ENCODE assay signal across 8 mouse cellular contexts in the genomic region with DNA sequence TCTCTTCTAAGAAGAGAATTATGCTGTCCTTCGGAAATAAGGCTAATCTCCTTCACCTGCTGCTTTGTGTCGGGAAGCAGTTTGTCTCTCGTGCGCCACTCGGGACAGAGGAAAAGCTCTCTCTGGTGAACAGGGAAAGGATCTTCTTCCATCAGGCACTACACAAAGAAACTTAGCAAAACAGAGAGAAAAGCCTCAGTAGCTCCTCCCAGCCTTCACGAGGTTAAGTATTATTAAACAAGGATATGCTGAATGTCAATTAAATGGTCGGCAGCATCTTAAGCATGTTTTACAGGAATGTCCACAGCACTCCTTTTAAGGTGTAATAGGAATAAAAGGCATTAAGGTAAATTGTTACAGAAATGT. TPM values are rescaled to one million over a fixed set of nuclear protein-coding genes. Genes with fewer than 3 reads are reported as not detected.
DNase-seq lines count a peak whose midpoint lies in the region; ATAC-seq and TF ChIP-seq lines count a peak whose summit lies in the region.

No protein-coding gene starts in this region.

- intact Hi-C loops in heart, adult 2 months (cut with DNase I), result no loop called here
- intact Hi-C loops in heart, postnatal 25 days (cut with DNase I), result loop anchor here (5.0 kb wide), 1 partner anchor 128 kb away; a partner anchor contains a TSS
- intact Hi-C loops in gastrocnemius, postnatal 14 days (cut with DNase I; ENCODE audit: low total_unique reads), result no loop called here

- no peak for TF ChIP-seq CTCF in heart, adult 2 months (IDR thresholded peaks at IDR 0.05)

- peak overlapping the region; percentile 75 for H3K9ac ChIP-seq in heart, adult 2 months (ENCODE audit: low read depth, low read length)
- H3K9ac ChIP-seq in forebrain, embryonic 13.5 days, result peak overlapping the region; percentile 86
- peak overlapping the region; percentile 15; the same call in 1 of the 2 replicates for H3K9ac ChIP-seq in liver, embryonic 15.5 days

- no peaks in the 10 kb centered on the region for H3K27me3 ChIP-seq in heart, adult 2 months (ENCODE audit: control insufficient read depth, insufficient read depth, low read length)
- no peaks in the 10 kb centered on the region; the same call in 1 of the 2 replicates for H3K27me3 ChIP-seq in forebrain, embryonic 13.5 days
- peaks cover 11% of the 10 kb centered on the region; the same call in 1 of the 2 replicates for H3K27me3 ChIP-seq in liver, embryonic 15.5 days

- peak; percentile 12 for ATAC-seq in CD4-positive, CD25-positive, alpha-beta regulatory T cell, adult 4 months
- ATAC-seq in forebrain, embryonic 13.5 days, result no peak
- no peak for ATAC-seq in liver, embryonic 15.5 days (ENCODE audit: insufficient read depth)

- H3K4me3 ChIP-seq in heart, adult 2 months, result peak overlapping the region; percentile 98
- peak overlapping the region; percentile 80 for H3K4me3 ChIP-seq in forebrain, embryonic 13.5 days
- H3K4me3 ChIP-seq in liver, embryonic 15.5 days (replicated peaks), result peak overlapping the region; percentile 78

- under 1% methylated on average over 7 of the region's 7 CpGs for WGBS in heart, adult 2 months
- WGBS in forebrain, embryonic 13.5 days, result under 1% methylated on average over 7 of the region's 7 CpGs
- under 1% methylated on average over 7 of the region's 7 CpGs for WGBS in liver, embryonic 15.5 days (ENCODE audit: insufficient replicate concordance)

- H3K4me2 ChIP-seq in forebrain, embryonic 13.5 days, result peak overlapping the region; percentile 77
- peak overlapping the region; percentile 95 for H3K4me2 ChIP-seq in liver, embryonic 15.5 days

- no peak for TF ChIP-seq POLR2A in heart, adult 2 months (IDR thresholded peaks at IDR 0.05; ENCODE audit: insufficient read depth, low read depth, low read length)

- no peaks in the 10 kb centered on the region for H3K9me3 ChIP-seq in forebrain, embryonic 13.5 days (replicated peaks)
- no peaks in the 10 kb centered on the region for H3K9me3 ChIP-seq in liver, embryonic 15.5 days (replicated peaks)

- no peaks in the 10 kb centered on the region; the same call in 1 of the 2 replicates for H3K4me1 ChIP-seq in heart, adult 2 months (ENCODE audit: control insufficient read depth, insufficient read depth, low read length)
- H3K4me1 ChIP-seq in forebrain, embryonic 13.5 days, result peaks cover 12% of the 10 kb centered on the region
- peaks cover 18% of the 10 kb centered on the region for H3K4me1 ChIP-seq in liver, embryonic 15.5 days (replicated peaks)

- H3K79me2 ChIP-seq in heart, adult 2 months (replicated peaks; ENCODE audit: control insufficient read depth, insufficient read depth, low read length), result no peaks in the 10 kb centered on the region

- no peaks in the 10 kb centered on the region for H3K36me3 ChIP-seq in heart, adult 2 months (ENCODE audit: control insufficient read depth, insufficient read depth, low read length)
- H3K36me3 ChIP-seq in forebrain, embryonic 13.5 days (ENCODE audit: poor library complexity, severe bottlenecking), result peaks cover 4% of the 10 kb centered on the region
- H3K36me3 ChIP-seq in liver, embryonic 15.5 days (replicated peaks), result no peaks in the 10 kb centered on the region

- H3K27ac ChIP-seq in heart, adult 2 months, result peak overlapping the region; percentile 38; the same call in 1 of the 2 replicates
- peak overlapping the region; percentile 67 for H3K27ac ChIP-seq in forebrain, embryonic 13.5 days
- H3K27ac ChIP-seq in liver, embryonic 15.5 days (replicated peaks), result no peak overlapping the region

- no peak for TF ChIP-seq EP300 in heart, adult 2 months (IDR thresholded peaks at IDR 0.05; ENCODE audit: insufficient read depth, low read depth, low read length)

- DNase-seq in heart, adult 2 months, result no peak
- DNase-seq in heart, postnatal 25 days (ENCODE audit: low spot score), result no peak
- DNase-seq in adrenal gland, postnatal 4 days (ENCODE audit: low spot score in 2 of 2), result no peak
- DNase-seq in spleen, postnatal 4 days (ENCODE audit: low spot score in 2 of 2), result no peak
- DNase-seq in gastrocnemius, postnatal 14 days, result no peak

RNA-seq across cellular contexts. Expression of a gene that starts 0.3 kb away (rescaled TPM):
- 10 to 100 TPM; 10.3 to 12.0 TPM for total RNA-seq in heart, adult 2 months (2021)
- polyA plus RNA-seq in heart, adult 2 months (2012; rRNA removed), result 17.6 and 39.8 TPM in 2 replicates
- 10 to 100 TPM; 10.1 to 10.7 TPM for total RNA-seq in heart, postnatal 25 days (2021)
- 10 to 100 TPM; 38.9 to 42.0 TPM for polyA plus RNA-seq in CD4-positive, CD25-positive, alpha-beta regulatory T cell, adult 4 months (2017; shearing (Covaris generic))
- polyA plus RNA-seq in forebrain, embryonic 13.5 days (2015; fragmentation: Nextera tagmentation; extraction: Ambion mirVana), result 48.0 and 50.3 TPM in 2 replicates
- 9.5 and 10.7 TPM in 2 replicates for polyA plus RNA-seq in liver, embryonic 15.5 days (2015; fragmentation: Nextera tagmentation; extraction: Ambion mirVana)
- total RNA-seq in adrenal gland, postnatal 4 days (2021), result 10 to 100 TPM; 27.8 to 29.3 TPM
- 1 to 10 TPM; 6.2 to 6.9 TPM for total RNA-seq in gastrocnemius, postnatal 14 days (2021)

Comparison
In these comparisons a context has a peak if more than half of its experiments do, and no peak if none do; other contexts are left out.
1. H3K9ac ChIP-seq: peak in every context shown above with its lines; median percentile 86 in forebrain, embryonic 13.5 days; 75 in heart, adult 2 months; 15 in liver, embryonic 15.5 days.